Mouse (Mus musculus): ENCODE results near the gene Phf12.

DNA sequence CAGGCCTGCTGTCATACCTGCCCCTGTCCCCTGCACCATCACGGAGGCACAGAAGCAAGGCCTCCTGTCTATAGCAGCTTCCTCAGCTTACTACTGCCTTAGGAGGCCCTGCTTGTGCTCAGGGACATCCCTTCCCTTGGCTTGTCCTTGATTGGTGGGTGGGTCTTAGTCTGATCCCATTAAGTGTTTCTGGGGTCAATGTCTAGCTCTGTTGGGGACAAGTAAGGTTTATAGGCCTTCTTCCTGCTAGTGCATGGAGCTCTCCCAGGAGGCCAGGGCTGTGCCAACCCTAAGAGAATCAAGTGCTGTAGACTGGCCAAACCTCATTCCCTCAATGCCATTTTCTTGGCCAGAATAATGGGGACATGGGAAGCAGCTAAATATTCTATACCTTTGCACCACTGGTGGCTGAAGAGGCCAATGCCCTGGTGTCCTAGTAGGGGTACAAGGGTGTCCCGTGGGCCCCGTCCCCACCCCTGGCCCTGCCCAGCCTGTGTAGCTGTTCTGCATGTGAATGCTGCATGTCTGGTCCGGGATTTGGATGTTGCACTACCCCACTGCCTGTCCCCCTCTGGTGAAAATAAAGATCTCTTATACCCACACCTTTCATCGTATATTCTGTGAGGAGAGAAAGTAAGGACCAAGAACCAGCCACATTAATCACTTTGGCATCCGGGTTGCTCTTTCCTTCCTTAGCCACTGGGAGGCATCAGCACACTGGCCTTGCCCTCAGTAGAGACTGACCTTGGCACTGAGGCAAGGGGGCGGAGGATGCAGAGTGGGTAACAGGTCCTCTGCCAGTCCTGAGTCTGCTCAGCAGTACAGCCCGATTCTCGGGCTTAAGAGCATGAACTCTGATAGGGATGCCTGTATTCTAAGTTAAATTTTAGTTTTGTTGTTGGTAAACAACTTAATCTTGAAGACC lies 77.5 kb downstream of the Phf12 start:
- TF ChIP-seq CTCF (IDR thresholded peaks at IDR 0.05; ENCODE audit: low read depth), result peak; percentile 98
- TF ChIP-seq EP300 (IDR thresholded peaks at IDR 0.05; ENCODE audit: low read depth), result no peak
